Mouse (Mus musculus) forebrain, embryonic 13.5 days (tissue): Measurements from ENCODE around the gene Ptrh2. TPM values are rescaled to one million over a fixed set of nuclear protein-coding genes. Genes with fewer than 3 reads are reported as not detected.
A peak's percentile ranks its signal among the peaks of the same experiment; 100 is the strongest.

Source experiments
- ATAC-seq: fragments of 200-750 bp; cut with Nextera tagmentation; 2 replicates; pipeline ENCODE4 v1.8.0; 2017
- H3K27ac ChIP-seq: fragments of 300-500 bp; sonication (generic); 2 replicates; pipeline ENCODE4 v1.5.1; 2015; ENCODE audit warnings: inconsistent platforms, mild to moderate bottlenecking, moderate library complexity
- H3K27me3 ChIP-seq: fragments of 300-500 bp; sonication (generic); 2 replicates; pipeline ENCODE4 v1.6.1; 2015; ENCODE audit warnings: mild to moderate bottlenecking, inconsistent platforms
- H3K36me3 ChIP-seq: fragments of 300-500 bp; sonication (generic); 2 replicates; pipeline ENCODE4 v1.6.1; 2015; ENCODE audit warnings: mild to moderate bottlenecking, inconsistent platforms; ENCODE audit not compliant: poor library complexity, severe bottlenecking
- H3K4me1 ChIP-seq: fragments of 300-500 bp; sonication (generic); 2 replicates; pipeline ENCODE4 v1.6.1; 2015; ENCODE audit warnings: inconsistent platforms
- H3K4me2 ChIP-seq: fragments of 300-500 bp; sonication (generic); 2 replicates; pipeline ENCODE4 v1.6.1; 2015; ENCODE audit warnings: inconsistent platforms, mild to moderate bottlenecking, moderate library complexity
- H3K4me3 ChIP-seq: fragments of 300-500 bp; sonication (generic); 2 replicates; pipeline ENCODE4 v1.5.1; 2015; ENCODE audit warnings: mild to moderate bottlenecking, inconsistent platforms
- H3K9ac ChIP-seq: fragments of 300-500 bp; sonication (generic); 2 replicates; pipeline ENCODE4 v1.6.1; 2015; ENCODE audit warnings: mild to moderate bottlenecking, inconsistent platforms
- H3K9me3 ChIP-seq: fragments of 300-500 bp; sonication (generic); replicated peaks from 2 replicates; pipeline ENCODE4 v1.6.1; 2016; ENCODE audit warnings: inconsistent platforms
- WGBS: fragments of 180-500 bp; shearing (Covaris S2); methylation state at CpG from one replicate; pipeline ENCODE4 v1.1.7; 2015; 5-methylcytosine and 5-hydroxymethylcytosine counted together
- polyA plus RNA-seq: library from polyadenylated mRNA; unstranded; fragments of >200 nt; fragmentation: Nextera tagmentation; extraction: Ambion mirVana; gene quantifications from 2 replicates; pipeline ENCODE4 v1.2.1, GENCODE M21; 2015

The Ptrh2 gene
- polyA plus RNA-seq: 38.5 and 45.6 TPM in 2 replicates

DNA sequence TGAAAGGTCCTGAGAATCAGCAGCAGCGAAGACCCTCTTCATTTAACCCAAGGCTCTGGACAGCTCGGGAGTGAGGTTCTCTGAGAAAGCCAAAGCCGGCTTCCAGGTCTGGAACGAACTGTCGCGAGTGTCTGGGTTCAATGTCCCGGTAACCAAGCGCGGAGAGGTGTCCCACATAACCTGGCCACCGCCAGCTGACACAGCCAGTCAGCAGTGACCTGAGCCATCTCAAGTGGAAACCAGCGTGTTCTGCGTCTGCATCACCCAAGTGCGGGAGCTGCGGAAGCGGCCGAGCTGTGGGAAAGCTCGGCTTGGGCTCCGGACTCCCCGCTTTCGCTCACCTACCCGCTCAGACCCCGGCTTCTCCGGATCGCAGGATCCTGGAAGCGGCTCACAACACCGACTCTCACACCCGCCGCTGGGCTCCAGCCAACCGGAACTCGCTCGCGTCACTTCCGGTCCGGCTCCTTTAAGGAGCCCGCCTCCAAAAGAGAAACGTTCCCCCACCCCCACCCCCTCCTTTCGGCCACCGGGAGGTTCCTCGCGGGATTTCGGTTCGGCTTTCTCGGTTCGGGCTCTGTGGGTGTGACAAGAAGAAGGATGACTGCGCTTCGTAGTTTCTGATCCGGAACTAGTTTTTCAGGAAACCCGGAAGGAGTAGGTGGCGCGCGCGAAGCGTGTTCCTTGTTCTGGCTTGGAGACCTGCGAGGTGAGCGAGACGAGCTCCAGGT, at the start of gene Ptrh2, which contains the start of gene Vmp1:
Gene Ptrh2, plus strand, starts transcription at position 591 of the 731 bp plus-strand sequence.
Gene Vmp1, minus strand, starts transcription at position 442 of the 731 bp plus-strand sequence.
- ATAC-seq: peak; percentile 96
- H3K4me2 ChIP-seq: peak within 1 kb of the TSS; percentile 90
- peak within 1 kb of the TSS; percentile 91 for H3K27ac ChIP-seq
- H3K4me1 ChIP-seq: peaks cover 37% of the 10 kb centered on the region
- peak within 1 kb of the TSS; percentile 93 for H3K4me3 ChIP-seq
- no peaks in the 10 kb centered on the region for H3K9me3 ChIP-seq
- WGBS: under 1% methylated on average over 49 of the region's 56 CpGs
- H3K9ac ChIP-seq: peak within 1 kb of the TSS; percentile 94
- no peaks in the 10 kb centered on the region for H3K27me3 ChIP-seq
- peaks cover 10% of the 10 kb centered on the region; the same call in 1 of the 2 replicates for H3K36me3 ChIP-seq

DNA sequence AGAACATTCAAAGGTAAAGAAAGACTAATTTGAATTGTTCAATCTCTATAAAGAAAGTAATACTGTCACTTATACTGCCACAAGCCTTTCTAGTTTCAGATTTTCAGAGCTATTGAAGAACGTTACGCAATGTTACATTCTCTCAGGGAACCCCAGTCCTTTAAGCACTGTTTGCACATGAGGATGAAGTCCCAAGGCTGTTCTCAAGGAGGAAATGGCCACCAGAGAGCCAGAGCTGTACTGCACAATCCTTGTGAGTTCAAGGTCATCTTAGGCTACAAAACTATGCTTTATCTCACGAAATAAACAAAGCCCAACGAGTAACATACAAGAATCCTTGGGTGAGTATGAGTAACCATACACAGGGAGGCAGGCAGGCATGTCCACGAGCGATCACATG, 49.4 kb upstream of the Ptrh2 start:
- no peak overlapping the region for H3K27ac ChIP-seq
- peaks cover 16% of the 10 kb centered on the region; the same call in 1 of the 2 replicates for H3K36me3 ChIP-seq
- ATAC-seq: no peak
- WGBS: 93% methylated on average over 6 of the region's 6 CpGs
- no peak overlapping the region for H3K4me3 ChIP-seq
- no peak overlapping the region for H3K9ac ChIP-seq
- H3K9me3 ChIP-seq: no peaks in the 10 kb centered on the region
- no peaks in the 10 kb centered on the region for H3K4me1 ChIP-seq
- no peak overlapping the region for H3K4me2 ChIP-seq
- H3K27me3 ChIP-seq: no peaks in the 10 kb centered on the region

DNA sequence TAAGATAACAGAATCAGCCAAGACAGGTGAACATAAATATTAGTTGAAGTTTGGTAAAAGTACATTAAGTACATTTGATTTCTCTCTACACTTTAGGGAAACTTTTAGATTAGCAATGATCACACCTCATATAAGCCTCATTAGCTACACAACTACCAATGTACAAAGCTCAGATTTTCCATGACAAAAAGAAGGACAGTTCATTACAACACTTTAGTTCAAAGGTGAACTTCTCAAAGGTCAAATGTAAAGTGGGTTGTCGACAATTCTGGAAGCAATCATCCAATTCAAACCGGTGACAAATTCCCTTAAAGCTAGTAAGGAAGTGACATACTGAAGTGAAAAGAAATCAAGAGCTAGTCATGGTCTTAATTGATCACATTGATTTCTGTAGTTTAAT, 46.1 kb upstream of the Ptrh2 start:
- Histone ChIP-seq H3K36me3 (peaks cover 14% of the 10 kb centered on the region), H3K9me3 (no peaks in the 10 kb centered on the region), H3K4me1 (no peaks in the 10 kb centered on the region), H3K27me3 (no peaks in the 10 kb centered on the region), H3K4me3 (no peak overlapping the region), H3K4me2 (no peak overlapping the region), H3K27ac (no peak overlapping the region), H3K9ac (no peak overlapping the region)
- no peak for ATAC-seq
- 86% methylated on average over 2 of the region's 2 CpGs for WGBS

DNA sequence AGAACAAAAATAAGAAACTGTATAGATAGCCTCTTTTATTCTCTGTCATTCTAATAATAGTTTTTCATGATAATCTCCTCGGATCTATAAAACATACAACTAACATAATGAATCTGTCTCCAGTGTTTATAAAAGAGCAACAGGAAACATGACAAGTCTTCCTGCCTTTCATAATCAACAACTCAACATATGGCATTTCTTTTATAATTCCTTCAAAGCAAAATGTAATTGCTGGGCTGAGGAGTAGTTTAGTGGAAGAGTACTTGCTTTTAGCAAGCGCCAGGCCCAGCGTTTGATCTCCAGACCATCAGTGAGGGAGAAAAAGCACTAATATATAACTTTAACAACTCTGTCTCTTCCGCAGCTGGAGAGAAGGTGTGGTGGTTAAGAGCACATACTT, 42.1 kb upstream of the Ptrh2 start:
- H3K4me1 ChIP-seq: no peaks in the 10 kb centered on the region
- WGBS: 92% methylated on average over 4 of the region's 4 CpGs
- no peak overlapping the region for H3K9ac ChIP-seq
- no peak overlapping the region for H3K4me2 ChIP-seq
- H3K36me3 ChIP-seq: peaks cover 14% of the 10 kb centered on the region
- H3K9me3 ChIP-seq: no peaks in the 10 kb centered on the region
- H3K27ac ChIP-seq: no peak overlapping the region
- ATAC-seq: no peak
- no peaks in the 10 kb centered on the region for H3K27me3 ChIP-seq
- no peak overlapping the region for H3K4me3 ChIP-seq

DNA sequence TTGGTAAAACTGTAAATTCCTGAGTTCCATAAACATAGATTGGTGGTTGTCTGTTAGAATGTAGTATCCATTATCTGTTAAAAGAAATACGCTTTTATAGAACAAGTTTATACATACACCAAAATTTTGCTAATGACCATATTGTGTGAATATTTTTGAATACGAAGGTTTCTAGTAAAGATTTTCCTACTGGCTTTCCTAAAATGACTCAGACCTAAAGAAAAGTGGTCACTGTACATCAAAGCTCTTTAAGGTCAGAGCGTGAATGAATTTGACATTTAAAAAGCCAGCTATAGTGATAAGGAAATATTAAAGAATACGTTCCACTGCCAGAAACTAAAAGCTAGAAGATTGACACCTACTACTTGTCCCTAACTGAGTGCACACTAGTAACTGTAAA, 39.2 kb upstream of the Ptrh2 start:
- 94% methylated on average over 4 of the region's 4 CpGs for WGBS
- Histone ChIP-seq H3K36me3 (peaks cover 14% of the 10 kb centered on the region), H3K4me3 (no peak overlapping the region), H3K4me2 (no peak overlapping the region), H3K9me3 (no peaks in the 10 kb centered on the region), H3K27me3 (no peaks in the 10 kb centered on the region), H3K9ac (no peak overlapping the region), H3K27ac (no peak overlapping the region), H3K4me1 (peaks cover 6% of the 10 kb centered on the region; the same call in 1 of the 2 replicates)
- no peak for ATAC-seq

DNA sequence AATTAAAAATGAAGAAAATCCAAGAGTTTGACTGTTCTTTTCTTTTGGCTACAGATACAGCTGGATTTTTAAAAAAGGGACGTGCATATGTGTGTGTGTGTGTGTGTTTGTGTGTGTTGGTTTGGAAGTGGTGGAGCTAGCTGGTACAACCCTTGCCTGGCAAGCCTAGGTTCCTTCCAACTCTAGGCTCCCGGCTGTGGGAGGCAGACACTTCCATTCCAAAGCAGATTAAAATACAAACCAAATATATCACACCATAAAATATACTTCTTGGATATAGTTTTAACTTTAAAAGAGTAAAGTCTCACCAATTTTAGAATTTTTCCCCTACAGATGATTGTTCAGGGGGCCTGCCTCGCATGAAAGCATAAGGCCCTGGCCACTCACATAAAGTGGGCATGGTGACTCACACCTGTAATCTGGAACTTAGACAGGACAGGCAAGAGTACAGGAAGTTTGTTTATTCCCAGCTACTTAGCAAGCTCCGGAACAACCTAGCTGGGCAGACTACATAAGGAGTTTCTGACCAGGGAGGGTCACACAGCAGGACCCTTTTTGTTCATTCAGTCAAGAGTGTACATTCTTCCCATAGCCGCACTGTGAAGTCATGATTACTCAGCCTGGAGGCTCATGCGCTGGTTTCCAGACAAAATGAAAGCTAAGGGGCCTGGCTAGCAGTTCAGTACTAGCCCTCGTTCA, 37.5 kb upstream of the Ptrh2 start:
- no peak for ATAC-seq
- Histone ChIP-seq H3K4me1 (peaks cover 6% of the 10 kb centered on the region; the same call in 1 of the 2 replicates), H3K9ac (no peak overlapping the region), H3K4me2 (no peak overlapping the region), H3K27ac (no peak overlapping the region), H3K4me3 (no peak overlapping the region), H3K9me3 (no peaks in the 10 kb centered on the region), H3K36me3 (peaks cover 14% of the 10 kb centered on the region), H3K27me3 (no peaks in the 10 kb centered on the region)
- 42% methylated on average over 7 of the region's 7 CpGs for WGBS

DNA sequence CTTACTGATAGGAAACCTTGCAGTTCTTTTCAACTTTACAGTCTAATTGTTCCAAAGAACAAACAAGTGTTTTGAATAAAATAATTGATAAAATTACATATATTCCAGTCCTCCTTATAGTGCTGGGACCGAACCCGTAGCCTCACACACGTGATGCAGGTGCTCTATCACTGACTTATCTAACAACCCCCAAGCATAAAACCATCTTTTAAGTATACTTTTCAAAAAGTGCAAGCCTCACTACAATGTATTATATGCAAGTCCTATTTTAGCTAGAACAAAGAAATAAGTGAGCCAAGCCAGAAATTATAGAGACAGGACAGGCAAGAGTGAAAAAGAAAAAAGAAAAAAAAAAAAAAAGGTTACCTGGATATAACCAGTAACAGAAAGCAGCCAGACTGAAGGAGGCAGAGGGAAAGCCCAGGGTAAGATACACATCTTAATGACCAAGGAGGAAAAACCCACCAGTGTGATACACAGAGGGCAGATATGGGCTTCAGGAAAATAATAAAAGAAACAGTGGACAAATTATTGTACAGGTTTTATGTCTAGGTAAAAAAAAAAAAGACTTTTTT, 36.8 kb upstream of the Ptrh2 start:
- Histone ChIP-seq H3K27me3 (no peaks in the 10 kb centered on the region), H3K9me3 (no peaks in the 10 kb centered on the region), H3K4me3 (no peak overlapping the region), H3K36me3 (peaks cover 11% of the 10 kb centered on the region), H3K4me1 (peaks cover 6% of the 10 kb centered on the region; the same call in 1 of the 2 replicates), H3K27ac (no peak overlapping the region), H3K9ac (no peak overlapping the region), H3K4me2 (no peak overlapping the region)
- 85% methylated on average over 3 of the region's 3 CpGs for WGBS
- no peak for ATAC-seq

DNA sequence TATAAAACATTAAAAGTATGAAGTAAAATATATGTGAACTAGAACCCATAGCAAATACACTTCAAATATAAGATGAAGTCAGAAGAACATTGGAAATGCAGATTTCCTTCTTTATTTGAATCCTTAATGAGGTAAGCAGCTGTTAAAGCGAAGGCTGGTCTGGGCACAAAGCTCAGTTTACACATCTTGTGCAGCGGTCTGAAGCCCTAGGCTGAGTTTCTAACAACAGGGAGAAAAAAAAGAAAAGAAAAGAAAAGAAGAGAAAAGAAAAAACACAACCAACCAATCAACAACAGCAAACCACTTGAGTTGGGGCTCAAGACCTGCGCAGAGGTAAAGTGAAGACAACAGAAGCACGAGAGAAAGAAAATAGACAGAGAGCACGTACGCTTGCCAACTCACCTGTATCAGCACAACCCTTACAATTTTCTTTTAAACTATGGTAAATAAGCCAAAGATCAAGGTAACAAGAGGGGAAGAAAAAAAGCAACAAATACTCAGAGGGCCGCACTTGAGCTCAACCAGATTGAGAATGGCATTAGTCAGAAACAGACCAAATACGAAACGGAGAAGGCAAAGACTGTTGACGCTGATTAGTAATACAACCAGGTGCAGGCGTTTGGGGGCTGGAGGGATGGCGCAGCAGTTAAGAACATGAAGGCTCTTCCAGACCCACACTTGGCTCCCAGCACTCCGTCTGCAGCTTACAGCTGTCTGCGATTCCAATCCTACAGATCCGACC, 35.9 kb upstream of the Ptrh2 start:
- WGBS: 71% methylated on average over 15 of the region's 15 CpGs

DNA sequence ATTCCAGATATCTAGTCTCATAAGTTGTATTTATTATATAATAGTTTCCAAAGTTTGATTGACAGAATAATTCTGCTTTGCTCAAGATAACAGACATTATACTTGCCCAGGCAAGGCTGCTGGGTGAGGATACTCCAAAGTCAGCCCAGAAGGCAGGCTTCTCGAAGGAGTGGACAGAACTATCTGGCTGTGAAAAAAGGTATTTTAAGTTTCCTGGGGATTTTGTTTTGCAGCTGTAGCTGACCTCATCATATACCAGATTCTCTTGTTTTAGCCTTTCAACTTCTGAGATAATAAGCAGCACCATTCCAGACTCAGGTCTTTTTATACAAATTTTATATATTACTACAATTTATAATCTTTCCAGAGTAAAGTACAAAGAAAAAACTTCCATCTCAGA, 34.2 kb upstream of the Ptrh2 start:
- H3K27ac ChIP-seq: no peak overlapping the region
- H3K4me1 ChIP-seq: peaks cover 6% of the 10 kb centered on the region; the same call in 1 of the 2 replicates
- no peak overlapping the region for H3K4me2 ChIP-seq
- H3K36me3 ChIP-seq: no peaks in the 10 kb centered on the region; the same call in 1 of the 2 replicates
- H3K9me3 ChIP-seq: no peaks in the 10 kb centered on the region
- no peak for ATAC-seq
- WGBS: 93% methylated on average over 1 of the region's 1 CpGs
- H3K27me3 ChIP-seq: no peaks in the 10 kb centered on the region
- H3K4me3 ChIP-seq: no peak overlapping the region
- H3K9ac ChIP-seq: no peak overlapping the region

More for the DNA sequence above, 35.9 kb upstream of the Ptrh2 start:
- H3K27me3 ChIP-seq: no peaks in the 10 kb centered on the region
- no peak overlapping the region for H3K4me3 ChIP-seq
- ATAC-seq: no peak
- no peak overlapping the region for H3K27ac ChIP-seq
- no peaks in the 10 kb centered on the region for H3K9me3 ChIP-seq
- H3K4me2 ChIP-seq: no peak overlapping the region
- no peak overlapping the region for H3K9ac ChIP-seq
- H3K36me3 ChIP-seq: 0 out of 2 replicates have a peak, but pooled peaks cover 6% of the 10 kb centered on the region
- H3K4me1 ChIP-seq: peaks cover 6% of the 10 kb centered on the region; the same call in 1 of the 2 replicates

DNA sequence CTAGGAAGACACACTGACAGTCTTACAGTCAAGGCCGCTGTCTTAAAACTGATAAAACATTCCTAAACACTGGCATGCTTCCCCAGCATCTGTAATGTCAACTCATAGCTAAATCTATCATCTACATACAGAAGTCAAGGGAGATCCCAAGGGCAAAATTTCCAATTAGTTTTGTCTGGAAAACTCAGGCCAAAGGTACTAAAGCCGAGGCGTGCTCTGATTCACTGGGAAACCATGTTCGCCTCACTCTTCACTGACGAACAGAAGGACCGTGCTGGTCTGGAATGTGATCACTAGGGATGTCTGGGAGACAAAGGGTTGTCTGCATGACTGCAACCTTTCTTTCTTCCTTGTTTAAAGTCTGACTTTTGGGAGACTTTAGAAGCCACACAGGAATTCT, 33.1 kb upstream of the Ptrh2 start:
- peaks cover 6% of the 10 kb centered on the region; the same call in 1 of the 2 replicates for H3K4me1 ChIP-seq
- no peaks in the 10 kb centered on the region; the same call in 1 of the 2 replicates for H3K36me3 ChIP-seq
- H3K27ac ChIP-seq: no peak overlapping the region
- 68% methylated on average over 6 of the region's 6 CpGs for whole genome bisulfite sequencing
- no peaks in the 10 kb centered on the region for H3K27me3 ChIP-seq
- H3K9ac ChIP-seq: no peak overlapping the region
- no peaks in the 10 kb centered on the region for H3K9me3 ChIP-seq
- ATAC-seq: no peak
- no peak overlapping the region for H3K4me2 ChIP-seq
- H3K4me3 ChIP-seq: no peak overlapping the region

DNA sequence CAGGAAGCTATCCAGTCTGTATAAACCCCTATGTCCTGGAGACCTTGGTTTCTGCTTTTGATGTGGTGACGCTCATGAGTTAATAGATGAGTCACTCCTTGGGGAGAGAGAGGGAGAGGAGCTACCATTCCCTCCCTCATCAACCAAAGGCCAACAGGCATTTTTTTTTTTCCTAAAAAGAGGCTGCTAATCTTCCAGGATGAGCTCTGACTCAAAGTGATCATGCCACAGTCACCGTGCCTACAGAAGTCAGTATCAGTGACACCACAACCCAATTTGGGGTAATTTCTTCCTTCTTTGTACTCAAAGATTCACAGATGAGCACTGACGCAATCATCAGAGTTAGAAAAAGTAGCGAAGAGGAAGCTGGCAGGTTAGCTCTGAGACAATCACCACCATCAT, 31.2 kb upstream of the Ptrh2 start:
- Histone ChIP-seq H3K9ac (no peak overlapping the region), H3K9me3 (no peaks in the 10 kb centered on the region), H3K27me3 (no peaks in the 10 kb centered on the region), H3K4me3 (no peak overlapping the region), H3K36me3 (no peaks in the 10 kb centered on the region; the same call in 1 of the 2 replicates), H3K4me2 (no peak overlapping the region), H3K4me1 (peaks cover 6% of the 10 kb centered on the region; the same call in 1 of the 2 replicates), H3K27ac (no peak overlapping the region)
- no peak for ATAC-seq
- whole genome bisulfite sequencing: 97% methylated on average over 4 of the region's 4 CpGs
